28 mouse cellular contexts compared by ENCODE assay signal in the genomic region with DNA sequence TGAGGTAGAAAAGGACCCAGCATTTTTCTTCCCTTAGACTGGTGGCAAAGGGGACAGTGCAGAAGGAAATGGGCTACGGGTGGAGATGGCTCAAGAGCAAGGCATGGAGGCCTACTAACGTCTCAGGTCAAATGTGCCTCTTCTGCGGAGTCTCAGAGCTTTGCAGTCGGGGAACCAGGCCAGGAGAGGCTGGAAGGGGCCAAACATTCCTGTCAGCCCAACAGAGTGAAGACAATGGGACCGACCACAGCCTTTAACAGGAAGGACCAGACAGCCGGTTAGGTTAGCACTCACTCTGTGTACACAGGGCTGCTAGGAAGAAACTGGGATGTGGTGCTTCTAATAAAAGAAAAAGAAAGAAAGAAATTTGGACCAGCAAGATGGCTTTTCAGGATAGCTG. TPM values are rescaled to one million over a fixed set of nuclear protein-coding genes. Genes with fewer than 3 reads are reported as not detected.
A peak's percentile ranks its signal among the peaks of the same experiment; 100 is the strongest.
DNase-seq lines count a peak whose midpoint lies in the region; ATAC-seq and TF ChIP-seq lines count a peak whose summit lies in the region.
"Had no signal": no experiment of that assay in that cellular context is flagged by ENCODE, and none has a peak within 500 bp of the region (broad histone marks: within the 10 kb centered on the region; RNA-seq: fewer than 3 reads in every experiment).

No protein-coding gene starts in this region.

- peak overlapping the region; percentile 2; the same call in 1 of the 2 replicates for H3K27ac ChIP-seq in liver, embryonic 13.5 days
- H3K27ac ChIP-seq: embryonic facial prominence, embryonic 15.5 days; forebrain, embryonic 15.5 days; hindbrain, embryonic 12.5 days; kidney, postnatal 0 days; left cerebral cortex, adult 2 months; limb, embryonic 15.5 days had no signal

- no peak overlapping the region for H3K4me2 ChIP-seq in liver, embryonic 13.5 days
- H3K4me2 ChIP-seq: embryonic facial prominence, embryonic 15.5 days; forebrain, embryonic 15.5 days; hindbrain, embryonic 12.5 days; limb, embryonic 15.5 days; midbrain, embryonic 11.5 days had no signal

- H3K36me3 ChIP-seq in liver, embryonic 13.5 days: no peaks in the 10 kb centered on the region
- H3K36me3 ChIP-seq in E14TG2a.4 (ENCODE audit: insufficient read depth, low read length): peaks cover 92% of the 10 kb centered on the region
- H3K36me3 ChIP-seq: embryonic facial prominence, embryonic 15.5 days; forebrain, embryonic 15.5 days; G1E; hindbrain, embryonic 12.5 days; limb, embryonic 15.5 days had no signal

- H3K27me3 ChIP-seq in liver, embryonic 13.5 days: peaks cover 5% of the 10 kb centered on the region; the same call in 1 of the 2 replicates
- no peaks in the 10 kb centered on the region for H3K27me3 ChIP-seq in E14TG2a.4 (ENCODE audit: insufficient read depth, low read length)
- H3K27me3 ChIP-seq: embryonic facial prominence, embryonic 15.5 days; hindbrain, embryonic 12.5 days; limb, embryonic 15.5 days had no signal

- H3K9me3 ChIP-seq in liver, embryonic 13.5 days (replicated peaks): no peaks in the 10 kb centered on the region
- H3K9me3 ChIP-seq in E14TG2a.4 (ENCODE audit: low read length): no peaks in the 10 kb centered on the region
- H3K9me3 ChIP-seq: embryonic facial prominence, embryonic 15.5 days; forebrain, embryonic 15.5 days; G1E; hindbrain, embryonic 12.5 days; limb, embryonic 15.5 days had no signal

- WGBS in liver, embryonic 13.5 days (ENCODE audit: insufficient replicate concordance): 29% methylated on average over 6 of the region's 6 CpGs

- peaks cover 64% of the 10 kb centered on the region for H3K4me1 ChIP-seq in liver, embryonic 13.5 days (replicated peaks)
- peaks cover 100% of the 10 kb centered on the region for H3K4me1 ChIP-seq in E14TG2a.4 (replicated peaks; ENCODE audit: low read depth, low read length)

- no peak for TF ChIP-seq CTCF in E14TG2a.4 (conservative IDR thresholded peaks at IDR 0.05; ENCODE audit: low read length)

- no peak overlapping the region for H3K9ac ChIP-seq in liver, embryonic 13.5 days
- H3K9ac ChIP-seq: embryonic facial prominence, embryonic 15.5 days; forebrain, embryonic 15.5 days; hindbrain, embryonic 12.5 days; limb, embryonic 15.5 days had no signal

- H3K4me3 ChIP-seq in liver, embryonic 13.5 days (replicated peaks): no peak overlapping the region
- H3K4me3 ChIP-seq in E14TG2a.4 (replicated peaks; ENCODE audit: low read length): peak overlapping the region; percentile 92
- H3K4me3 ChIP-seq: embryonic facial prominence, embryonic 15.5 days; forebrain, embryonic 15.5 days; hindbrain, embryonic 12.5 days; left cerebral cortex, adult 2 months; limb, embryonic 15.5 days had no signal

- no peak for ATAC-seq in liver, embryonic 13.5 days (ENCODE audit: low read depth)
- no peak for ATAC-seq in cerebellum, adult (ENCODE audit: insufficient number of reproducible peaks, low FRiP score, low TSS enrichment)
- ATAC-seq: forebrain, embryonic 15.5 days had no signal

- peak; percentile 10 for DNase-seq in gastrocnemius, postnatal 10 days
- DNase-seq in gastrocnemius, adult 18-20 months (ENCODE audit: low spot score): no peak
- no peak for DNase-seq in liver, embryonic 13.5 days
- DNase-seq in liver (no peak), ZHBTc4 (ENCODE audit: low read depth, low spot score) (peak; percentile 37)
- no peak for DNase-seq in natural killer cell, adult 2 months (ENCODE audit: low spot score in 2 of 2)
- DNase-seq: adrenal gland, postnatal 25 days; cerebellum, adult 9-10 months; kidney, adult 2 months; lung, adult 18-20 months had no signal

RNA-seq across cellular contexts. Expression of a gene that starts 14.1 kb away (rescaled TPM):
- under 1 TPM in 1 of 2 experiments, not detected in 1; 0.02 TPM for total RNA-seq in gastrocnemius, postnatal 10 days (2021)
- not detected for total RNA-seq in gastrocnemius, adult 18-20 months (2021)
- polyA plus RNA-seq in liver, embryonic 13.5 days (2015; fragmentation: Nextera tagmentation; extraction: Ambion mirVana): 1.4 and 1.6 TPM in 2 replicates
- total RNA-seq: heart, adult 8-10 months; neutrophil, adult 5-6 weeks had no signal
- polyA plus RNA-seq: G1E had no signal

RNA-seq across cellular contexts. Expression of a gene that starts 34.5 kb away (rescaled TPM):
- total RNA-seq in gastrocnemius, postnatal 10 days (2021): not detected
- total RNA-seq in gastrocnemius, adult 18-20 months (2021): not detected
- not detected in 2 replicates for polyA plus RNA-seq in liver, embryonic 13.5 days (2015; fragmentation: Nextera tagmentation; extraction: Ambion mirVana)
- total RNA-seq: adrenal gland, postnatal 25 days; G1E; gastrocnemius, postnatal 4 days; heart, adult 8-10 months; layer of hippocampus, postnatal 10 days; left cerebral cortex, adult 2 months; left cerebral cortex, postnatal 36 days; neutrophil, adult 5-6 weeks had no signal
- polyA plus RNA-seq: brain, embryonic 14.5 days; forebrain, embryonic 15.5 days; G1E; kidney, adult 2 months; midbrain, embryonic 11.5 days; testis, adult 2 months; urinary bladder, adult 2 months had no signal

RNA-seq across cellular contexts. Expression of a gene that starts 45.3 kb away (rescaled TPM):
- not detected for total RNA-seq in gastrocnemius, postnatal 10 days (2021)
- not detected for total RNA-seq in gastrocnemius, adult 18-20 months (2021)
- not detected in 2 replicates for polyA plus RNA-seq in liver, embryonic 13.5 days (2015; fragmentation: Nextera tagmentation; extraction: Ambion mirVana)
- total RNA-seq: adrenal gland, postnatal 25 days; G1E; gastrocnemius, postnatal 4 days; heart, adult 8-10 months; layer of hippocampus, postnatal 10 days; left cerebral cortex, adult 2 months; left cerebral cortex, postnatal 36 days; neutrophil, adult 5-6 weeks had no signal
- polyA plus RNA-seq: brain, embryonic 14.5 days; forebrain, embryonic 15.5 days; G1E; hindbrain, embryonic 12.5 days; midbrain, embryonic 11.5 days had no signal

Comparison
In these comparisons a context has a peak if more than half of its experiments do, and no peak if none do; other contexts are left out.
1. DNase-seq: peak in gastrocnemius, postnatal 10 days (single experiment) and ZHBTc4 (single experiment); none in gastrocnemius, adult 18-20 months (single experiment), liver, embryonic 13.5 days (single experiment), liver (single experiment) and natural killer cell, adult 2 months (0 of 2).